Mouse (Mus musculus) testis, adult 2 months (tissue): ENCODE data around the gene Ift88.

Source experiments
- CTCF ChIP-seq: fragments of 200-500 bp; IDR thresholded peaks from 2 replicates; pipeline ENCODE4 v1.5.1; 2012; ENCODE audit warnings: low read depth, mild to moderate bottlenecking, inconsistent platforms, low read length, moderate library complexity; ENCODE audit not compliant: control insufficient read depth, insufficient read depth, insufficient replicate concordance
- POLR2A ChIP-seq: fragments of 200-500 bp; IDR thresholded peaks from 2 replicates; pipeline ENCODE4 v1.6.1; 2012; ENCODE audit warnings: low read depth, mild to moderate bottlenecking, inconsistent platforms, low read length, moderate library complexity; ENCODE audit not compliant: control insufficient read depth

DNA sequence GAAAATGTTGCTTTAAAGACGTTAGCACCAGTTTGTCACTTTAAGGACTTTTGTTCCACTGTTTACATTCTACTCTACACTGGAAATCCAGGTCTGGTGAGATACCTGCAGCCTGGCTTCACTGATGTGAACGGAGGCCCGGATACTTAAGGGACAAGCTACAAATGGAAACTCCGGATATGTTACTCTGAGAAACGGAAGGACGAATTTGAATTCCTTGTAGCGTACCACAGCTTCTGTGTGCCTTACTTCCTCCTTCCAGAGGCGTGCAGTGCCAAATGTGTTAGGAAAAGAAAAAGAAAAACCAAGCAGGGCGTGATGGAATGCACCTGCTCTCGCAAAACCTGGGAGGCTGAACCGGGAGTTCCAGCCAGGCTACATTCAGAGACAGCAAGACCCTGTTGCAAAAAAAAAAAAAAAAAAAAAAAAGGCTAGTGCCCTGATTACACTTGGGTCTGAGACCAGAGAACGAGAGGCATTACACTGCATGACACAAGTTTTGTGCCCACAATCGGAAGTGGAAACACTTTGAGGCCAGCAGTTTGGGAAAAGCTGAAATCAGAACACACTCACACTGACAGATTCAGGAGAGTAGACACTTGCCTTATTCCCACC is 24.9 kb upstream of the Ift88 start:
- TF ChIP-seq CTCF (no peak), POLR2A (no peak)
